Mouse (Mus musculus) thymus, adult 2 months (tissue): ENCODE data around the gene Camk2d. TPM values are rescaled to one million over a fixed set of nuclear protein-coding genes. Genes with fewer than 3 reads are reported as not detected.

Source experiments
- DNase-seq: peaks from one replicate; pipeline ENCODE4 v3.0.0; 2021
- H3K27ac ChIP-seq: fragments of 200-500 bp; 2 replicates; pipeline ENCODE4 v1.5.1; 2012; ENCODE audit warnings: low read length, control low read depth; ENCODE audit not compliant: control insufficient read depth, insufficient read depth
- H3K27me3 ChIP-seq: fragments of 200-500 bp; 2 replicates; pipeline ENCODE4 v1.6.1; 2012; ENCODE audit warnings: mild to moderate bottlenecking, low read length, moderate library complexity, mixed read lengths; ENCODE audit not compliant: control insufficient read depth, insufficient read depth
- H3K36me3 ChIP-seq: fragments of 200-500 bp; 2 replicates; pipeline ENCODE4 v1.6.1; 2012; ENCODE audit warnings: mild to moderate bottlenecking, low read length, moderate library complexity; ENCODE audit not compliant: control insufficient read depth, insufficient read depth
- H3K4me1 ChIP-seq: fragments of 200-500 bp; replicated peaks from 2 replicates; pipeline ENCODE4 v1.6.1; 2012; ENCODE audit warnings: low read length; ENCODE audit not compliant: control insufficient read depth, insufficient read depth
- H3K4me3 ChIP-seq: fragments of 200-500 bp; 2 replicates; pipeline ENCODE4 v1.5.1; 2012; ENCODE audit warnings: mild to moderate bottlenecking, low read length, control low read depth, moderate library complexity; ENCODE audit not compliant: control insufficient read depth, insufficient read depth
- CTCF ChIP-seq: fragments of 200-500 bp; IDR thresholded peaks from 2 replicates; pipeline ENCODE4 v1.5.1; 2012; ENCODE audit warnings: mild to moderate bottlenecking, control low read depth, low read length, moderate library complexity, borderline replicate concordance; ENCODE audit not compliant: control insufficient read depth, poor library complexity, insufficient read depth; ENCODE audit errors: extremely low read depth
- POLR2A ChIP-seq: fragments of 200-500 bp; IDR thresholded peaks from 2 replicates; pipeline ENCODE4 v1.6.1; 2012; ENCODE audit warnings: mild to moderate bottlenecking, low read length, control low read depth, moderate library complexity; ENCODE audit not compliant: control insufficient read depth, poor library complexity, insufficient read depth; ENCODE audit errors: extremely low read depth
- WGBS: fragments of 180-500 bp; shearing (Covaris S2); methylation state at CpG from one replicate; pipeline ENCODE4 v1.1.7; 2018; 5-methylcytosine and 5-hydroxymethylcytosine counted together
- polyA plus RNA-seq: library from polyadenylated mRNA; depleted of rRNA; stranded (reverse); fragments of >200 nt; gene quantifications from 2 replicates; pipeline ENCODE4 v1.2.3, GENCODE M21; 2012

The Camk2d gene
- polyA plus RNA-seq, 1 experiment: 40.1 TPM

DNA sequence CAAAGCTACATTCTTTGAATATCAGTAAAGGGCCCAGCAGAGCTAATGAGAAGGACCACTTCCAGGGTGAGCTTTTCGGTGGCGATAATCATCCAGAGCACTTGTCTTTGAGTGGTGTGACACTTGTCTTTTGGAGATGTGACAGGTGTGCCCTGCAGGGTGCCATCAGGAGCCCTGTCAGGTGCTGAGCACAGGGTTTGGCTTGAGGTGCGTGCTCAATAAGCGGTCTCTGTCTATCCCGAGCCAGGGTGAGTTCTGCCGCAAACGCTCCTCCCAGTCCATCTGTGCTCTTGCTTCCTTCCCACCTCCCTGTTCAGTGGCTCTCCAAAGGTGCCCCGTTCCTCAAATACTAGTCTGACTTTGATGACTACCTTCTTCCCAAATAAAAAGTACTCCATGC, 35.5 kb downstream of the Camk2d start:
- Histone ChIP-seq H3K4me1 (peaks cover 8% of the 10 kb centered on the region), H3K27ac (no peak overlapping the region), H3K4me3 (no peak overlapping the region), H3K27me3 (no peaks in the 10 kb centered on the region), H3K36me3 (no peaks in the 10 kb centered on the region)
- no peak for DNase-seq
- 98% methylated on average over 8 of the region's 8 CpGs for WGBS
- no peak for TF ChIP-seq POLR2A
- TF ChIP-seq CTCF: no peak

- TF ChIP-seq POLR2A: no peak
- TF ChIP-seq CTCF: no peak
- WGBS: 95% methylated on average over 7 of the region's 7 CpGs
- Histone ChIP-seq H3K4me3 (no peak overlapping the region), H3K4me1 (peaks cover 8% of the 10 kb centered on the region), H3K36me3 (no peaks in the 10 kb centered on the region), H3K27me3 (no peaks in the 10 kb centered on the region), H3K27ac (no peak overlapping the region)
- no peak for DNase-seq
Measured at GRCm38 (mm10) chr3:126632580-126632979, 36.5 kb downstream of the Camk2d start.

DNA sequence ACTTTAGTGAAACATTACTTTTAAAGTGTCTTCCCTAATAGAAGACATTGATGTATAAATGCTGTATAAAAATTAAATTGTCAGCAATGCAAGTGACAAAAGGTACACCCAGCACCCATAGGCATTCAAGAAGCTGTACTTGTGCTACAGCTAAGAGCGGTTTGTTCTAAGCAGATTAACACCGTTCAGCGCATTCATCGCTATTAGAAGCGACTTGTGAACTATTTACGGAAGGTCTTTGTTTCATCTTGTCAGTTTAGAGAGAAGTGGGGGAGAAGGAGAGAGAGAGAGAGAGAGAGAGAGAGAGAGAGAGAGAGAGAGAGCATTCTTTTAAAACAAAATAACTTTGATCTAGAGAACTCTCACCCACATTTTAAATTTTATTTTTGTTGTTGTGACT, 38.1 kb downstream of the Camk2d start:
- TF ChIP-seq POLR2A (no peak), CTCF (no peak)
- DNase-seq: no peak
- Histone ChIP-seq H3K36me3 (no peaks in the 10 kb centered on the region), H3K27ac (no peak overlapping the region), H3K4me3 (no peak overlapping the region), H3K27me3 (no peaks in the 10 kb centered on the region), H3K4me1 (0 out of 2 replicates have a peak, but pooled peaks cover 5% of the 10 kb centered on the region)
- 96% methylated on average over 6 of the region's 6 CpGs for WGBS

DNA sequence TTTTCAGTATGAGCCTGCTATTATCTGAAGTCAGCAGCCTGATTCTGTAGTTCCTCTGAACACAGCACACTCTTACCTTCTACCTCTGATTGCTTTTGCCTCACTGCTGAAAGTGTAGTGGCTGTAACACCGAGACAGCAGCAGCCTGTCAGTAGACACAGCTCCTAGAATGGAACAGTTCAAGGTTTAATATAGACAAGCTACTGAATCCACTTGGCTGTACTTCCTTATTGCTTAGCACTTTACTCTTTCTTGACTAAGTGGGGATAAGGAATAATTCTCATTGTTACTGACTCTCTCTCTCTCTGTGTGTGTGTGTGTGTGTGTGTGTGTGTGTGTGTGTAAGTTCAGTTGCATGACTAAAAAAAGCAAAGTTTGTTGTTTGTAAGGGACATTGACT, 42.2 kb downstream of the Camk2d start:
- Histone ChIP-seq H3K27me3 (no peaks in the 10 kb centered on the region), H3K4me1 (no peaks in the 10 kb centered on the region), H3K27ac (no peak overlapping the region), H3K4me3 (no peak overlapping the region), H3K36me3 (no peaks in the 10 kb centered on the region)
- DNase-seq: no peak
- TF ChIP-seq CTCF (no peak), POLR2A (no peak)
- WGBS: 84% methylated on average over 1 of the region's 1 CpGs

GRCm38 (mm10) chr3:126639098-126639513, 43.0 kb downstream of the Camk2d start:
- no peak for DNase-seq
- no peak overlapping the region for H3K4me3 ChIP-seq
- 96% methylated on average over 5 of the region's 5 CpGs for WGBS

GRCm38 (mm10) chr3:126640443-126641251, 44.5 kb downstream of the Camk2d start:
- H3K27ac ChIP-seq: no peak overlapping the region
- 92% methylated on average over 10 of the region's 10 CpGs for WGBS

More at GRCm38 (mm10) chr3:126639098-126639513, 43.0 kb downstream of the Camk2d start:
- Histone ChIP-seq H3K4me1 (no peaks in the 10 kb centered on the region), H3K36me3 (no peaks in the 10 kb centered on the region), H3K27ac (no peak overlapping the region), H3K27me3 (no peaks in the 10 kb centered on the region)
- TF ChIP-seq CTCF: no peak
- TF ChIP-seq POLR2A: no peak

More at GRCm38 (mm10) chr3:126640443-126641251, 44.5 kb downstream of the Camk2d start:
- DNase-seq: no peak
- TF ChIP-seq CTCF (no peak), POLR2A (no peak)
- Histone ChIP-seq H3K27me3 (no peaks in the 10 kb centered on the region), H3K36me3 (no peaks in the 10 kb centered on the region), H3K4me3 (no peak overlapping the region), H3K4me1 (no peaks in the 10 kb centered on the region)
